Mouse (Mus musculus) stomach, embryonic 15.5 days (tissue): Measurements from ENCODE around the gene 3830406C13Rik. TPM values are rescaled to one million over a fixed set of nuclear protein-coding genes. Genes with fewer than 3 reads are reported as not detected.
"Not testable (repeated sequence)": the region's sequence is repeated elsewhere in the genome, so short reads cannot be mapped to it uniquely, and the experiment has no call there.

Experiments
- ATAC-seq: fragments of 200-750 bp; cut with Nextera tagmentation; 2 replicates; pipeline ENCODE4 v1.8.0; 2017; ENCODE audit warnings: low read depth, moderate number of reproducible peaks, moderate TSS enrichment; ENCODE audit not compliant: insufficient read depth, low FRiP score
- H3K27ac ChIP-seq: fragments of 300-500 bp; sonication (generic); 2 replicates; pipeline ENCODE4 v1.5.1; 2015; ENCODE audit warnings: mild to moderate bottlenecking, inconsistent platforms
- H3K27me3 ChIP-seq: fragments of 300-500 bp; sonication (generic); replicated peaks from 2 replicates; pipeline ENCODE4 v1.6.1; 2015; ENCODE audit warnings: inconsistent platforms
- H3K36me3 ChIP-seq: fragments of 300-500 bp; sonication (generic); 2 replicates; pipeline ENCODE4 v1.6.1; 2015; ENCODE audit warnings: inconsistent platforms
- H3K4me1 ChIP-seq: fragments of 300-500 bp; sonication (generic); 2 replicates; pipeline ENCODE4 v1.6.1; 2015; ENCODE audit warnings: inconsistent platforms
- H3K4me2 ChIP-seq: fragments of 300-500 bp; sonication (generic); 2 replicates; pipeline ENCODE4 v1.6.1; 2015; ENCODE audit warnings: mild to moderate bottlenecking, inconsistent platforms
- H3K4me3 ChIP-seq: fragments of 300-500 bp; sonication (generic); replicated peaks from 2 replicates; pipeline ENCODE4 v1.5.1; 2015; ENCODE audit warnings: inconsistent platforms
- H3K9ac ChIP-seq: fragments of 300-500 bp; sonication (generic); 2 replicates; pipeline ENCODE4 v1.6.1; 2015; ENCODE audit warnings: inconsistent platforms
- H3K9me3 ChIP-seq: fragments of 300-500 bp; sonication (generic); 2 replicates; pipeline ENCODE4 v1.6.1; 2016; ENCODE audit warnings: inconsistent platforms
- WGBS: fragments of 180-500 bp; shearing (Covaris S2); methylation state at CpG from one replicate; pipeline ENCODE4 v1.1.7; 2015; 5-methylcytosine and 5-hydroxymethylcytosine counted together
- polyA plus RNA-seq: library from polyadenylated mRNA; unstranded; fragments of >200 nt; fragmentation: Nextera tagmentation; extraction: Ambion mirVana; gene quantifications from 2 replicates; pipeline ENCODE4 v1.2.1, GENCODE M21; 2015

Gene 3830406C13Rik
- 49.2 and 52.8 TPM in 2 replicates for polyA plus RNA-seq

DNA sequence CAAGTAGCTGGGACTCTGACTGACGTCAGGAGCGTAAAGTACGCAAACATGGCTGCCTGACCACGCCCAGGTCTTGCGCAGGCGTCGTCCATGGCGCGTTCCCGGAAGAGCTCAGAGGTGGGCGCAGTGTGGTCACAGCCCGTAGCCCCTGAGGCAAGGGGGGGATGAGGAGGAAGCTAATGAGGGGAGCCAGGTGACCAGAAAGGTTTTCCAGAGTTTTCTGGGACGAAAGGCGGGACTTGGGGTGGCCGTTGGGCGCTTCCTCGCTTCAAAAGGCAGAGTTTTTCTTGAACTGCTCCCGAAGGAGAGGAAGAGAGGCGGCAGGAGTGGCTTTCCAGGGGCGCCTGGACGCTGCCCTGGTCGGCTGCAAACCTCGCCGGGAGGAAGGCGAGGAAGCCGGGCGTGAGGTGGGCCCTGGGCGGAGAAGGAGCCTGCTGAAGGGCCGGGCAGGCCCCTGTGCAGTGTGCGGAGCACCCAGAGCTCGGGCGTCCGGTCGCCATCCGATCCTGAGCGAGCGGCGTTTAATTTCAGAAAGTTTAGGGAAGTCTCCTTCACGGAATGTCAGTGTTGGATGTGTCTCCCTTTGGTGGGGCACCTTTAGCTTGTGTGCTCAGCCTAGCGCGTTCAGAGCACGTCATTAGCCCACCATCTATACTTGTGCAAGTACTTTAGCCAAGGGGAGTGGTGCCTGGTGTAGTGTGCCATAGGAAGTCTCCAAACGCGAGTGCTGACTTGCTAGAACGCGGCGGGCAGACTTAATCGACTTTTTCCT lies at the start of gene 3830406C13Rik:
TSS of gene 3830406C13Rik (plus strand) at position 33 of the 772 bp plus-strand sequence.
- peak within 1 kb of the TSS; percentile 71 for H3K4me2 ChIP-seq
- peak within 1 kb of the TSS; percentile 97 for H3K27ac ChIP-seq
- 0 out of 2 replicates have a peak, but pooled peaks cover 2% of the 10 kb centered on the region for H3K36me3 ChIP-seq
- H3K9me3 ChIP-seq = no peaks in the 10 kb centered on the region
- no peaks in the 10 kb centered on the region for H3K4me1 ChIP-seq
- H3K4me3 ChIP-seq = peak within 1 kb of the TSS; percentile 85
- under 1% methylated on average over 48 of the region's 48 CpGs for WGBS
- peak; percentile 97 for ATAC-seq
- H3K27me3 ChIP-seq = no peaks in the 10 kb centered on the region
- peak within 1 kb of the TSS; percentile 85 for H3K9ac ChIP-seq

- no peak overlapping the region for H3K4me2 ChIP-seq
- no peak overlapping the region for H3K9ac ChIP-seq
- no peaks in the 10 kb centered on the region for H3K36me3 ChIP-seq
- WGBS = 63% methylated on average over 4 of the region's 4 CpGs
- H3K9me3 ChIP-seq = no peaks in the 10 kb centered on the region
- no peak overlapping the region for H3K27ac ChIP-seq
- ATAC-seq = no peak
- no peak overlapping the region for H3K4me3 ChIP-seq
- no peaks in the 10 kb centered on the region for H3K27me3 ChIP-seq
- no peaks in the 10 kb centered on the region for H3K4me1 ChIP-seq
Observed at GRCm38 (mm10) chr14:12243726-12244125, 40.2 kb upstream of the 3830406C13Rik start.

- no peak overlapping the region for H3K4me3 ChIP-seq
- H3K36me3 ChIP-seq = no peaks in the 10 kb centered on the region
- ATAC-seq = no peak
- 73% methylated on average over 3 of the region's 3 CpGs for WGBS
- no peaks in the 10 kb centered on the region for H3K27me3 ChIP-seq
- no peak overlapping the region for H3K4me2 ChIP-seq
- H3K9ac ChIP-seq = no peak overlapping the region
- H3K4me1 ChIP-seq = no peaks in the 10 kb centered on the region
- H3K9me3 ChIP-seq = no peaks in the 10 kb centered on the region
- no peak overlapping the region for H3K27ac ChIP-seq
Observed at GRCm38 (mm10) chr14:12276031-12276430, 7.9 kb upstream of the 3830406C13Rik start.

GRCm38 (mm10) chr14:12283641-12284040 lies 332 bp upstream of the 3830406C13Rik start, which contains the start of gene Gm49355:
Gm49355 (plus strand) TSS chr14:12283976.
- Histone ChIP-seq H3K27ac (peak within 1 kb of the TSS; percentile 97), H3K36me3 (no peaks in the 10 kb centered on the region), H3K4me2 (peak within 1 kb of the TSS; percentile 71), H3K9me3 (no peaks in the 10 kb centered on the region), H3K9ac (peak within 1 kb of the TSS; percentile 85), H3K4me3 (peak within 1 kb of the TSS; percentile 85), H3K4me1 (no peaks in the 10 kb centered on the region), H3K27me3 (no peaks in the 10 kb centered on the region)
- WGBS = 71% methylated on average over 6 of the region's 6 CpGs
- ATAC-seq = no peak

GRCm38 (mm10) chr14:12289747-12290146 lies 5.8 kb downstream of the 3830406C13Rik start:
- H3K9me3 ChIP-seq, H3K27ac ChIP-seq, H3K4me3 ChIP-seq, H3K4me2 ChIP-seq, H3K27me3 ChIP-seq, H3K9ac ChIP-seq, H3K4me1 ChIP-seq, ATAC-seq, H3K36me3 ChIP-seq: not testable (repeated sequence)

DNA sequence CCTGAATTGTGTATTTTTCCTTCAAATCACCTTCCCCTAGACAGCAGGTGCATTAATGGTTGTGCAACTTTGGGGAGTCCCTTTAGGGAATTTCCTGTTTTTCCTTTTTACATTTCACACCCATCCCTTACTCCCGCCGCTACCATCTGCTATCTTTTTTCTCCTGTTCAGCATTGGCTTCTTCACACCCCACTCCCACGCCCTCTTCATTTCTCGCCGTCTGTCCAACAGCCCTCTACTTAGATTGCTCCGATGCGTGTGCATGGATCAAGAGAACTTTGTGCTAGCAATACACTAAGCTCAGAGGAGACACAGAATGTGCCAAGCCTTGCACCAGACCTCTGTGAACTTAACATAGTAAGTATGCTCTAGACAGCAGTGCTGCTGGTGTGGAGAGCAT lies 12.4 kb downstream of the 3830406C13Rik start:
- no peaks in the 10 kb centered on the region for H3K27me3 ChIP-seq
- H3K9me3 ChIP-seq = no peaks in the 10 kb centered on the region
- H3K4me1 ChIP-seq = no peaks in the 10 kb centered on the region
- H3K4me2 ChIP-seq = no peak overlapping the region
- H3K4me3 ChIP-seq = no peak overlapping the region
- no peak overlapping the region for H3K27ac ChIP-seq
- 92% methylated on average over 7 of the region's 7 CpGs for WGBS
- H3K36me3 ChIP-seq = no peaks in the 10 kb centered on the region
- H3K9ac ChIP-seq = no peak overlapping the region
- no peak for ATAC-seq

DNA sequence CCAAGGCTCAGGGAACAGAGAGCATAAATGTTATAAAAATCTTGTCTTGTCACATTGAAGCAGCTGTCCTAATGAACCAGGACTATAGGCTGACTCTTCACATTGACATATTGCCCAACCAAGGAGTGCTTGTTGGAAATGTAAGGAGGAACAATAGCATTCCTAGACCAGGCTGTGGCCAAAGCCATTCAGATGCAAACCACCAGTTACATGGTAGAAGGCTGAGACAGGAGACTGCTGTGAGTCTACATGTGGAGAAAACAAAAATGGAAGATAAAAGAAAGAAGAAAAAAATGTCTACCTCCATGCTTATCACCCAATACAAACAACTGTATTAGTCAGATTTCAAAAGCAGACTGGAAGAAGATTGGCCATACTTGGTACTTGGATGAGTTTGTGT lies 15.2 kb downstream of the 3830406C13Rik start:
- Histone ChIP-seq H3K9ac (no peak overlapping the region), H3K4me3 (no peak overlapping the region), H3K9me3 (no peaks in the 10 kb centered on the region), H3K27ac (no peak overlapping the region), H3K36me3 (no peaks in the 10 kb centered on the region), H3K27me3 (no peaks in the 10 kb centered on the region), H3K4me2 (no peak overlapping the region), H3K4me1 (no peaks in the 10 kb centered on the region)
- no peak for ATAC-seq

DNA sequence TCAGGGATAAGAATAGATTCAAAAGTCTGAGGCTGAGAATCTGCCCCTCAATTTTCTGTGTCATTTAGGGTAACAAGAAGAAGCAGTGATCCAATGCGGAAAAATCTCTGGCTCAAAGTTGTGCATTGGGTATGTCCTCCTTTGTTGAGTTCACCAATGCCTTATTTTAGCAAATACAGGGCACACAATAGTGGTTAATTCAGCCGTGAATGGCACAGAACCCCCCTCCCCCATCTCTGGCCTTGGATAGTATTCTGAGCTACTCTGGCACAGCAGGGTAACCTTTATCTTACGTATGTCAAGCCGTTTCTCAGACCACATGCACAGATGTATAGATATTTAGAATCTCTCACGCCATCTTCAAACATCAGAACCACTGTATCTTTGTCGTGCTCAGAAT lies 15.7 kb downstream of the 3830406C13Rik start:
- no peak overlapping the region for H3K4me3 ChIP-seq

GRCm38 (mm10) chr14:12300275-12300674 lies 16.3 kb downstream of the 3830406C13Rik start:
- Histone ChIP-seq H3K4me1 (no peaks in the 10 kb centered on the region), H3K36me3 (no peaks in the 10 kb centered on the region), H3K4me2 (no peak overlapping the region), H3K27ac (no peak overlapping the region), H3K27me3 (no peaks in the 10 kb centered on the region), H3K9ac (no peak overlapping the region), H3K4me3 (no peak overlapping the region), H3K9me3 (no peaks in the 10 kb centered on the region)
- WGBS = 76% methylated on average over 4 of the region's 4 CpGs
- ATAC-seq = no peak

More for the DNA sequence above, 15.7 kb downstream of the 3830406C13Rik start:
- no peak overlapping the region for H3K27ac ChIP-seq
- H3K27me3 ChIP-seq = no peaks in the 10 kb centered on the region
- no peak for ATAC-seq
- H3K36me3 ChIP-seq = no peaks in the 10 kb centered on the region
- WGBS = 87% methylated on average over 6 of the region's 6 CpGs
- no peak overlapping the region for H3K4me2 ChIP-seq
- no peak overlapping the region for H3K9ac ChIP-seq
- no peaks in the 10 kb centered on the region for H3K4me1 ChIP-seq
- H3K9me3 ChIP-seq = no peaks in the 10 kb centered on the region

DNA sequence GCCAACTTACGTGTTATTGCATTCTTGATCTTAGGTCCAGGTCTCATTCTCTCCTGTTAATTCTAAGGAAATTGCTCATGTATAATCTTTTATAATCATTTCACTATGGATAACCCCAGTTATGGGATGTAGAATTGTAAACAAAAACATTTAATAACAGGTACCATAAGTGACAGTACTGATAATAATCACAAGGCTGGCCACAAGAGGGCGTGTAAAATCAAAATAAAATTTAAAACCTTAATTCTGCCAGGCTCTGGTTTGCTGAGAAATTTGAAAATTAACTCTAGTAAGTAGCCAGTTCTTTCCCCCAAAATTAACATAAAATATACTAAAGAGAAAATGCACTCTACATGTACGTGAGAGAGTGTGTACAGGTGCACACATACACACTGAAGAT lies 16.7 kb downstream of the 3830406C13Rik start:
- ATAC-seq = no peak
- no peaks in the 10 kb centered on the region for H3K9me3 ChIP-seq
- no peak overlapping the region for H3K4me3 ChIP-seq
- H3K27me3 ChIP-seq = no peaks in the 10 kb centered on the region
- no peaks in the 10 kb centered on the region for H3K4me1 ChIP-seq
- no peak overlapping the region for H3K4me2 ChIP-seq
- H3K36me3 ChIP-seq = no peaks in the 10 kb centered on the region
- H3K9ac ChIP-seq = no peak overlapping the region
- WGBS = 66% methylated on average over 3 of the region's 3 CpGs
- no peak overlapping the region for H3K27ac ChIP-seq

- Histone ChIP-seq H3K4me2 (no peak overlapping the region), H3K9me3 (no peaks in the 10 kb centered on the region), H3K27ac (no peak overlapping the region), H3K36me3 (no peaks in the 10 kb centered on the region), H3K27me3 (no peaks in the 10 kb centered on the region), H3K9ac (no peak overlapping the region), H3K4me1 (no peaks in the 10 kb centered on the region), H3K4me3 (no peak overlapping the region)
- WGBS = 46% methylated on average over 2 of the region's 2 CpGs
- no peak for ATAC-seq
Observed at GRCm38 (mm10) chr14:12303106-12303505, 19.1 kb downstream of the 3830406C13Rik start.

DNA sequence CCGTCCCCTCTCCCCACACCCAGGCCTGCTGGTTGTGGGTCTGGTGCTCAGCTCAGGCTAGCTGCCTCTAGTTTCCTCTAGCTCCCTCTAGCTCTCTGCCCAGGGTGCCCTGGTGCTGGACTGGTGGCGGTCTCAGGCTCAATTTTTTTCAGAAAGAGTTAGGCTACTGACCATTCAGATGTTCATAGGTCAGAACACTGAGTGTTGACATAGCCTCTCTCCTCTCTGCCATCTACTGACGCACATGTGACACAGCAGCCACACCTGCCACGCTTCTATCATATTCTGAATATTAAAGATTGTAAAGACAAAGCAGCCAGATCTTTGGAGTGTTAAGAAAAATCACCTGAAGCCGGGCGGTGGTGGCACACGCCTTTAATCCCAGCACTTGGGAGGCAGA lies 49.6 kb downstream of the 3830406C13Rik start:
- no peak overlapping the region for H3K4me3 ChIP-seq
- WGBS = 78% methylated on average over 7 of the region's 7 CpGs
- no peaks in the 10 kb centered on the region for H3K4me1 ChIP-seq
- H3K27me3 ChIP-seq = peaks cover 42% of the 10 kb centered on the region
- no peak overlapping the region for H3K27ac ChIP-seq
- H3K36me3 ChIP-seq = no peaks in the 10 kb centered on the region
- no peak overlapping the region for H3K4me2 ChIP-seq
- H3K9me3 ChIP-seq = no peaks in the 10 kb centered on the region
- ATAC-seq = no peak
- H3K9ac ChIP-seq = no peak overlapping the region
